Mouse (Mus musculus): ENCODE measurements at regions not wholly inside any gene's neighbourhood (a gene's known extent, or its start where the extent isn't known, plus 50 kb on each side); places are given as distances from the start of the nearest gene placed in this dataset.
A peak's percentile ranks its signal among the peaks of the same experiment; 100 is the strongest.

DNA sequence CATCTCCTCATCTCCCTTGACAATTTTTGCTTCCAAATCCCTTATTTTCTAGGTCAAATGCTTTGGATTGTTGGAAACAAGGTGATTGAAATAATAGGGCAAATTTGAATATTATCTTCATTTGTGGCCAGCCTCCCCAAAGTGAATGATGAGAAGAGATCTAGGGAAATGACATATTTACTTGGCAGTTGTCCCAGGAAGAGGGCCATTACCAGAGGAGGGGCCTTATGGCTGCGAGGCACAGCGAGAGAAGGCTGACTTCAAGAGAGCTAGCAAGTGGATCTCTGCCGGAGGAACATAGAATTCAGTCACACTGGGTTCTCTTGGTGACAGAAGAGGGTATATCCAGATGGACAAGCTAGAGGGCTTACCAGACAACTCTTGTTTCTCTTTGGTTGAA, 390.9 kb downstream of the Rps24 start:
- peak; percentile 80 for DNase-seq
- H3K4me1 ChIP-seq (ENCODE audit: insufficient read depth) = no peaks in the 10 kb centered on the region
- no peaks in the 10 kb centered on the region for H3K36me3 ChIP-seq (ENCODE audit: insufficient read depth)
- no peaks in the 10 kb centered on the region for H3K27me3 ChIP-seq (ENCODE audit: insufficient read depth, low read length)
- H3K9ac ChIP-seq = no peak overlapping the region
- H3K4me2 ChIP-seq = no peak overlapping the region
- no peaks in the 10 kb centered on the region for H3K9me3 ChIP-seq (ENCODE audit: low read depth, low read length)
- H3K27ac ChIP-seq (ENCODE audit: low read depth) = no peak overlapping the region
- ATAC-seq (ENCODE audit: insufficient read depth) = no peak
- WGBS = 32% methylated on average over 3 of the region's 3 CpGs
- TF ChIP-seq CTCF (IDR thresholded peaks at IDR 0.05; ENCODE audit: low read depth) = no peak
- no peak overlapping the region for H3K4me3 ChIP-seq (ENCODE audit: low read depth, low read length)

DNA sequence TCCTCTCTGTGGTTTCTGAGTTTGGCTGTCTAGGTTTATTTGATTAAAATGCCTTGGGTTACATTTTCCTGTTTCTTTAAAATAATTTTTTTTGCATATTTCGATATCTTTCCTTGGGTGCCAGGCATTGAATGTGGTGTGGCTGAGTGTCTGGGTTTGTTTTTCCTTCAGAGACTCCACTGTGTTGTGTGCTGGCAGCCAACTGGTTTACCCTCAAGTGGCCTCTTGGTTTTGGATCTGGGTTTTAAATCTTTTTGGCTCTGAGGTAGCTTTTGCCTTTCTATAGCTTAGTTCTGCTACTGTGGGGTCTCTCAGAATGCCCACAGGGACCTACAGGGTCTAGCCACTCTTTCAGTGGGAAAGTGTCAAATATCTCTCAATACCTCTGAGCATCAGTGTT, 399.2 kb downstream of the Rps24 start:
- ATAC-seq (ENCODE audit: insufficient read depth) (no peak), DNase-seq (no peak)
- Histone ChIP-seq H3K27ac (ENCODE audit: low read depth) (no peak overlapping the region), H3K4me1 (ENCODE audit: insufficient read depth) (no peaks in the 10 kb centered on the region), H3K4me2 (no peak overlapping the region), H3K27me3 (ENCODE audit: insufficient read depth, low read length) (no peaks in the 10 kb centered on the region), H3K4me3 (ENCODE audit: low read depth, low read length) (no peak overlapping the region), H3K9ac (no peak overlapping the region), H3K36me3 (ENCODE audit: insufficient read depth) (no peaks in the 10 kb centered on the region), H3K9me3 (ENCODE audit: low read depth, low read length) (no peaks in the 10 kb centered on the region)
- 81% methylated on average over 1 of the region's 1 CpGs for WGBS
- TF ChIP-seq CTCF (IDR thresholded peaks at IDR 0.05; ENCODE audit: low read depth) = no peak

DNA sequence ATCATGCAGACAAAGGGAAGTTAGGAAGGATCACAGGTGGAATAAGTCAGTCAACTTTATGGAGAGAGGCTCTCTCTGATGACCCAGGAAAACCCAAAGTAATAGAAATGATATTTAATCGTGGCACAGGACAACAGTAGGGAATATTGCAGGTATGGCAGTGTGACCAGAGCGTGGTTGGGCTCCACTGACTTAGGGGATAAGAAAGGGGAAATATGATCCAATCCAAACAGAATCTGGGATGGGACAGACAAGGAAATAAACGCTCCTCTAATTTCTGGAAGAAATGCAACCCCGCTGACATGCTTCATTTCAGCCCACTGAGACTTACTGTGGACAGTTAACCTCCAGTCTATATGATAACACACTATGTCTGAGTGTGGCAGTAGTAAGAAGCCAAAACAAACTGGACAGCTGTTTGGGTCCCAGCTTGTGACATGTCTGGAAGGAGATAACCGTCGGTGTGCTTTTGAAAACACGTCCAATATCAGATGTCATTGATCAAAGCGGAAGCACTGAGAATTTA, 400.0 kb downstream of the Rps24 start:
- Histone ChIP-seq H3K9me3 (ENCODE audit: low read depth, low read length) (no peaks in the 10 kb centered on the region), H3K4me3 (ENCODE audit: low read depth, low read length) (no peak overlapping the region), H3K36me3 (ENCODE audit: insufficient read depth) (no peaks in the 10 kb centered on the region), H3K4me2 (no peak overlapping the region), H3K9ac (no peak overlapping the region), H3K4me1 (ENCODE audit: insufficient read depth) (no peaks in the 10 kb centered on the region), H3K27ac (ENCODE audit: low read depth) (no peak overlapping the region), H3K27me3 (ENCODE audit: insufficient read depth, low read length) (no peaks in the 10 kb centered on the region)
- DNase-seq = no peak
- WGBS = 39% methylated on average over 8 of the region's 8 CpGs
- no peak for TF ChIP-seq CTCF (IDR thresholded peaks at IDR 0.05; ENCODE audit: low read depth)
- no peak for ATAC-seq (ENCODE audit: insufficient read depth)

DNA sequence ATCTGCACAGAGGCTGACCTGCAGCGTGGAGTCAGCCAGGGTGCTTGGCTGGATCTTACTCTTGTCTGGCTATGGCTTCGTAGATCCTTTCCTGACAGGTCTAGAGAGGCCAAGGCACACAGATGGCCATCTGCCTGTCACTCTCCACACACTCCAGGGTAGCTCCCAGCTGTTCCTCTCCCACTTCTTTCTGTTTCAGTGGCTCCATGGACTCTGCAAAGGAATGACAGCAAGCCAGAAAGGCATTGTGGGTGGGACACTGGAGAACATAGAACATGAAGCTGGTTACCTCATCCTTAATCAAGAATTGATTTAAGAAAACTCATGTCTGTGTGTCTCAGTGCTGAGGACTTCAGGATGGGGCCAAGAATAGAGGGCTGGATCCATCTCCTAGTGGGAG, 403.9 kb downstream of the Rps24 start:
- DNase-seq = no peak
- H3K4me1 ChIP-seq (ENCODE audit: insufficient read depth) = no peaks in the 10 kb centered on the region
- ATAC-seq (ENCODE audit: insufficient read depth) = no peak
- no peaks in the 10 kb centered on the region for H3K36me3 ChIP-seq (ENCODE audit: insufficient read depth)
- no peak overlapping the region for H3K9ac ChIP-seq
- H3K27ac ChIP-seq (ENCODE audit: low read depth) = no peak overlapping the region
- H3K9me3 ChIP-seq (ENCODE audit: low read depth, low read length) = no peaks in the 10 kb centered on the region
- 72% methylated on average over 2 of the region's 2 CpGs for WGBS
- no peak for TF ChIP-seq CTCF (IDR thresholded peaks at IDR 0.05; ENCODE audit: low read depth)
- no peak overlapping the region for H3K4me2 ChIP-seq
- H3K4me3 ChIP-seq (ENCODE audit: low read depth, low read length) = no peak overlapping the region
- H3K27me3 ChIP-seq (ENCODE audit: insufficient read depth, low read length) = no peaks in the 10 kb centered on the region

DNA sequence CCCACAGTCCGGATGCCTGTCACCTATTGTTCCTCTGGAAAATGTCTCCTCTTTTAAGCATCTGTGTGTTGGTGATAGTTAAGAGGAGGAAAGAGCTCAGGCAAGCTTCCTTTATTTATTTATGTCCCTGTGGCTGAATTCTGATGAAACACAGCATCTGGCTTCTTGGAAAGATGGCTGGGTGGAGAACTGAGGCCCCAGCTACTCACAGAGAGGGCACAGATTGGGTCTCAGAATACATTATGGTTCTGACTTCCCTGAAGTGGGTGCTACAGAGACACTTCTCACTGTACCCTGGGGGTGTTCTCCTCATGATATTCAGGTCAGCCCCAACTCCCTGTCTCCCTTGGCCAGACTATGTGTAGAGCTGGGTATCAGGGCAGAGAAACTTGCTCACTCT, 408.3 kb downstream of the Rps24 start:
- H3K4me2 ChIP-seq = no peak overlapping the region
- no peaks in the 10 kb centered on the region for H3K4me1 ChIP-seq (ENCODE audit: insufficient read depth)
- no peak for TF ChIP-seq CTCF (IDR thresholded peaks at IDR 0.05; ENCODE audit: low read depth)
- H3K36me3 ChIP-seq (ENCODE audit: insufficient read depth) = no peaks in the 10 kb centered on the region
- no peak for ATAC-seq (ENCODE audit: insufficient read depth)
- no peaks in the 10 kb centered on the region for H3K9me3 ChIP-seq (ENCODE audit: low read depth, low read length)
- 50% methylated on average over 1 of the region's 1 CpGs for WGBS
- no peak overlapping the region for H3K9ac ChIP-seq
- no peaks in the 10 kb centered on the region for H3K27me3 ChIP-seq (ENCODE audit: insufficient read depth, low read length)
- no peak overlapping the region for H3K4me3 ChIP-seq (ENCODE audit: low read depth, low read length)
- no peak for DNase-seq
- no peak overlapping the region; the same call in 1 of the 2 replicates for H3K27ac ChIP-seq (ENCODE audit: low read depth)

DNA sequence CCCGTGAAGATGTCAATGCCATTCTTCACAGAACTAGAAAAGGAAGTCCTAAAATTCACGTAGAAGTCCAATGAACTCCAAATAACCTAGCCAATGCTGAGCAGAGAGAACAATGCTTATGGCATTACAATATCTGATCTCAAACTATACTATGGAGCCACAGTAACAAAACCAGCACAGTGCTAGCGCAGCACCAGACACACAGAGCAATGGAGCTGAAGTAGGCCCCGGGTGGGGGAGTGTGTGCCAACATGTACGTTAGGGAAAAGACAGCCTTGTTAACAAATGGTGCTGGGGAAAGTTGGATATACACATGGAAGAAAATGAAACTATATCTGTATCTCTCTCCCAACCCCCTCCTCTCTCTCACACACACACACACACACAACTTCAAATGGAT, 409.8 kb downstream of the Rps24 start:
- H3K36me3 ChIP-seq (ENCODE audit: insufficient read depth) = no peaks in the 10 kb centered on the region
- WGBS = 86% methylated on average over 5 of the region's 5 CpGs
- H3K4me3 ChIP-seq (ENCODE audit: low read depth, low read length) = no peak overlapping the region
- no peak for TF ChIP-seq CTCF (IDR thresholded peaks at IDR 0.05; ENCODE audit: low read depth)
- peaks cover 8% of the 10 kb centered on the region; the same call in 1 of the 2 replicates for H3K4me1 ChIP-seq (ENCODE audit: insufficient read depth)
- ATAC-seq (ENCODE audit: insufficient read depth) (no peak), DNase-seq (no peak)
- no peaks in the 10 kb centered on the region for H3K27me3 ChIP-seq (ENCODE audit: insufficient read depth, low read length)
- H3K9me3 ChIP-seq (ENCODE audit: low read depth, low read length) = no peaks in the 10 kb centered on the region
- H3K9ac ChIP-seq = no peak overlapping the region
- H3K4me2 ChIP-seq = no peak overlapping the region
- H3K27ac ChIP-seq (ENCODE audit: low read depth) = no peak overlapping the region

DNA sequence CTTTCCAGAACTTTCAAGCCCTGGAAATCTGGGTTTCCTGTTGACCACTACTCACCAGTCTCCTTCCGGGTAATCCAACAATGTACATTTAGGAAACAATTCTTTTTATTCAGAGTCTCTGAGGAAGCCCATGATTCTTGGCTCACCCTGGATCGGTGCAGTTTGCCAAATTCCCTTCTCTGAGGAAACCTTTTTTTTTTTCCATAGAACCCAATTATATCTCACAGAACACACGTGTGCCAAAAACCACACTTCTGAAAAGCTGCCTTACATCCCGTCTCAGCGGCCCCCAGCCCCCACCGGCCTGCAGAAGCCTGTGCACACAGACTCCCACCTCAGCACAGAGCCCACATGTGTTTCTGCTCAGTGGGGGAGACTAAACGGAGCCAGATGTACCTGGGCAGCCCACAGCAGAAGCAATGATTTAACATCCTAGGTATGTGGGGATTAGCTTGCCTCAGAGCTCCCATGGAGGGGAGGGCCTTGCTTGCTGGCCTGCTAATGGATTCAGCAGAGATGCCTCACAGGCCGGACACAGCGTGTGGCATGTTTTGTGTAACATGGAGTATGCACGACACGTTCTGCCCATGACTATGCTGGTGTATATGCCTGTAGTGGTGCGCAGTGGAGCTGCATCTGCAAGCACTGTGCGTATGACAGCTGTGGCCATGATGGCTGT, 413.7 kb downstream of the Rps24 start:
- H3K27ac ChIP-seq (ENCODE audit: low read depth) = no peak overlapping the region; the same call in 1 of the 2 replicates

More for the DNA sequence above, 413.7 kb downstream of the Rps24 start:
- no peak for TF ChIP-seq CTCF (IDR thresholded peaks at IDR 0.05; ENCODE audit: low read depth)
- ATAC-seq (ENCODE audit: insufficient read depth) (peak; percentile 44; the same call in 1 of the 2 replicates), DNase-seq (peak; percentile 62)
- no peak overlapping the region for H3K4me3 ChIP-seq (ENCODE audit: low read depth, low read length)
- H3K27me3 ChIP-seq (ENCODE audit: insufficient read depth, low read length) = no peaks in the 10 kb centered on the region
- peaks cover 8% of the 10 kb centered on the region; the same call in 1 of the 2 replicates for H3K4me1 ChIP-seq (ENCODE audit: insufficient read depth)
- H3K9ac ChIP-seq = no peak overlapping the region; the same call in 1 of the 2 replicates
- H3K4me2 ChIP-seq = no peak overlapping the region
- 59% methylated on average over 13 of the region's 13 CpGs for WGBS
- no peaks in the 10 kb centered on the region for H3K36me3 ChIP-seq (ENCODE audit: insufficient read depth)
- no peaks in the 10 kb centered on the region for H3K9me3 ChIP-seq (ENCODE audit: low read depth, low read length)

Measured in lung, embryonic 14.5 days (tissue).